Mouse (Mus musculus) kidney, adult 2 months (tissue): ENCODE results near the gene Cirbp.

ENCODE experiments used
- CTCF ChIP-seq: fragments of 200-500 bp; conservative IDR thresholded peaks from 2 replicates; pipeline ENCODE4 v1.5.1; 2011; ENCODE audit warnings: low read depth, mild to moderate bottlenecking, control low read depth, low read length, moderate library complexity, mixed read lengths; ENCODE audit not compliant: insufficient read depth, insufficient read length
- POLR2A ChIP-seq: fragments of 200-500 bp; IDR thresholded peaks from one replicate; pipeline ENCODE4 v1.6.1; 2011; ENCODE audit warnings: low read depth, low read length, control low read depth

DNA sequence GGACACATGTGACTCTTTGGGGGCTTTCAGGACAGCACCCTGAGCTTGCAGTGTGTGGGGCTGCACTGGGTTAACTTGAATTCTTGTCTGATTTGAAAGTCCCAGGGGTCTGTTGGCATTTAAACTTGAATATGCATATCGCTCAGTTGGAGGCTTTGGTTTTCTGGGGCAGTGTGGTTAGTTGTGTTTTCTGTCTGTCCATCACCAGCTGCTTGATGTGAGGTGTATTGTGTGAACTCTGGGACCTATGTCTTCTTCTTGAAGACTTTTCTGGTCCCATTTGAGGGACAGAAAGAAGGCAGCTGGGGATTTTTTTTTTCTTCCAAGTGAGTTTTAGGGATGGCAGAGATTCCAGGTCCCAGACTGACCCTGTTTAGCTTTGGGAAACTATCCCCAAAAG, 41.4 kb downstream of the Cirbp start:
- TF ChIP-seq CTCF, result no peak
- no peak for TF ChIP-seq POLR2A
